Mouse (Mus musculus) heart, postnatal 0 days (tissue): Measurements from ENCODE around the gene Colgalt2.

Experiments
- CTCF ChIP-seq: IDR thresholded peaks from 2 replicates; pipeline ENCODE4 v1.5.1; 2016; ENCODE audit warnings: antibody characterized with exemption, control low read depth, low read depth
- EP300 ChIP-seq: IDR thresholded peaks from 2 replicates; pipeline ENCODE4 v1.6.1; 2016; ENCODE audit warnings: antibody characterized with exemption, low read depth

DNA sequence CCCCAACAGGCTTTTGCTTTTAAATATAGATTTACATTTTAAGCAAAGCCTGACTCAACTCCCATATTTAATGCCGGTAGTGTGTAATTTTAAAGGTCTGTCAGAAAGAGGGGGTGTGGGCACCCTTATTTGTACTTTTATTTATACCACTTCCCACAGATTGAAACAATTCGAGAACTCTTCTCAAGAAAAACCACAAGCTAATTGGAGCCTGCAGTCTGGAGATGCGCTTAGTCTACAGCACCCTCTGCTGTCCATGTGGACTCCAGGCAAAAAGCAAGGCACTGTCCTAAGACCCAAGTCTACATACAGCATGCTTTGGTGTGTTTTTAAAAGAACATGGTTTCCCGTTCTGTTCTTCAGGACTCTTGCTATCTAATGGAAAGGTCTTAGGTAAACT is 30.5 kb upstream of the Colgalt2 start:
- TF ChIP-seq CTCF, result peak; percentile 96
- TF ChIP-seq EP300, result no peak
